ENCODE assay signal across 22 mouse cellular contexts in genomic region chr5:37784847-37785391, GRCm38 (mm10). TPM values are rescaled to one million over a fixed set of nuclear protein-coding genes. Genes with fewer than 3 reads are reported as not detected.
DNase-seq lines count a peak whose midpoint lies in the region; ATAC-seq lines count a peak whose summit lies in the region.
"Had no signal": no experiment of that assay in that cellular context is flagged by ENCODE, and none has a peak within 500 bp of the region (broad histone marks: within the 10 kb centered on the region; RNA-seq: fewer than 3 reads in every experiment).

No protein-coding gene starts in this region.

- H3K4me1 ChIP-seq in embryonic facial prominence, embryonic 13.5 days = peaks cover 14% of the 10 kb centered on the region
- H3K4me1 ChIP-seq in embryonic facial prominence, embryonic 10.5 days = peaks cover 11% of the 10 kb centered on the region
- H3K4me1 ChIP-seq in heart, embryonic 12.5 days (replicated peaks) = no peaks in the 10 kb centered on the region
- peaks cover 13% of the 10 kb centered on the region for H3K4me1 ChIP-seq in limb, embryonic 13.5 days
- H3K4me1 ChIP-seq in limb, embryonic 10.5 days = peaks cover 19% of the 10 kb centered on the region
- H3K4me1 ChIP-seq: heart, embryonic 10.5 days; heart, embryonic 15.5 days; hindbrain, embryonic 13.5 days had no signal

- no peaks in the 10 kb centered on the region for H3K36me3 ChIP-seq in embryonic facial prominence, embryonic 13.5 days
- no peaks in the 10 kb centered on the region for H3K36me3 ChIP-seq in embryonic facial prominence, embryonic 10.5 days (replicated peaks)
- H3K36me3 ChIP-seq in heart, embryonic 12.5 days = no peaks in the 10 kb centered on the region
- H3K36me3 ChIP-seq in limb, embryonic 13.5 days = no peaks in the 10 kb centered on the region
- no peaks in the 10 kb centered on the region for H3K36me3 ChIP-seq in limb, embryonic 10.5 days
- H3K36me3 ChIP-seq: G1E; heart, embryonic 10.5 days; heart, embryonic 15.5 days; hindbrain, embryonic 13.5 days had no signal

- 0 out of 2 replicates have a peak overlapping the region, but pooled peaks have one; percentile 16 for H3K27ac ChIP-seq in embryonic facial prominence, embryonic 13.5 days
- H3K27ac ChIP-seq in embryonic facial prominence, embryonic 10.5 days (replicated peaks) = no peak overlapping the region
- H3K27ac ChIP-seq in heart, embryonic 12.5 days (ENCODE audit: poor library complexity, severe bottlenecking) = no peak overlapping the region
- H3K27ac ChIP-seq in limb, embryonic 13.5 days = no peak overlapping the region
- H3K27ac ChIP-seq in limb, embryonic 10.5 days = no peak overlapping the region
- H3K27ac ChIP-seq: forebrain, embryonic 13.5 days; heart, embryonic 10.5 days; heart, embryonic 15.5 days; hindbrain, embryonic 13.5 days; hindbrain, postnatal 0 days had no signal

- no peak overlapping the region for H3K4me3 ChIP-seq in embryonic facial prominence, embryonic 13.5 days
- no peak overlapping the region for H3K4me3 ChIP-seq in embryonic facial prominence, embryonic 10.5 days
- no peak overlapping the region for H3K4me3 ChIP-seq in heart, embryonic 12.5 days
- no peak overlapping the region for H3K4me3 ChIP-seq in limb, embryonic 13.5 days
- H3K4me3 ChIP-seq in limb, embryonic 10.5 days = no peak overlapping the region
- H3K4me3 ChIP-seq: forebrain, embryonic 13.5 days; heart, embryonic 10.5 days; heart, embryonic 15.5 days; hindbrain, embryonic 13.5 days had no signal

- H3K9ac ChIP-seq in embryonic facial prominence, embryonic 13.5 days = no peak overlapping the region
- no peak overlapping the region for H3K9ac ChIP-seq in heart, embryonic 12.5 days
- H3K9ac ChIP-seq in limb, embryonic 13.5 days = no peak overlapping the region
- H3K9ac ChIP-seq: forebrain, embryonic 13.5 days; forebrain, postnatal 0 days; heart, embryonic 15.5 days; hindbrain, embryonic 13.5 days had no signal

- H3K4me2 ChIP-seq in embryonic facial prominence, embryonic 13.5 days = no peak overlapping the region
- H3K4me2 ChIP-seq in heart, embryonic 12.5 days = no peak overlapping the region
- no peak overlapping the region for H3K4me2 ChIP-seq in limb, embryonic 13.5 days (replicated peaks)
- H3K4me2 ChIP-seq: forebrain, embryonic 13.5 days; heart, embryonic 15.5 days; hindbrain, embryonic 13.5 days had no signal

- DNase-seq in embryonic facial prominence, embryonic 10.5 days (ENCODE audit: low spot score) = no peak
- DNase-seq in heart, adult 11 months = peak; percentile 93
- no peak for DNase-seq in limb, embryonic 10.5 days (ENCODE audit: low spot score)
- DNase-seq in spleen, postnatal 14 days (ENCODE audit: low spot score in 2 of 2) = no peak
- no peak for DNase-seq in cerebellum, postnatal 4 days (ENCODE audit: low spot score in 2 of 2)
- DNase-seq: adrenal gland, postnatal 14 days; B cell, adult 2 months; cerebellum, adult 18-20 months; cerebellum, adult 9-11 months; cerebellum, postnatal 36 days; forebrain, postnatal 0 days; heart, postnatal 14 days had no signal

- H3K9me3 ChIP-seq in embryonic facial prominence, embryonic 13.5 days = no peaks in the 10 kb centered on the region
- no peaks in the 10 kb centered on the region for H3K9me3 ChIP-seq in embryonic facial prominence, embryonic 10.5 days
- H3K9me3 ChIP-seq in heart, embryonic 12.5 days (replicated peaks) = no peaks in the 10 kb centered on the region
- no peaks in the 10 kb centered on the region for H3K9me3 ChIP-seq in limb, embryonic 13.5 days
- no peaks in the 10 kb centered on the region for H3K9me3 ChIP-seq in limb, embryonic 10.5 days (replicated peaks)
- H3K9me3 ChIP-seq: forebrain, embryonic 13.5 days; heart, embryonic 10.5 days; heart, embryonic 15.5 days; hindbrain, embryonic 13.5 days had no signal

- WGBS in embryonic facial prominence, embryonic 13.5 days = 65% methylated on average over 9 of the region's 9 CpGs
- WGBS in embryonic facial prominence, embryonic 10.5 days = 73% methylated on average over 9 of the region's 9 CpGs
- WGBS in heart, embryonic 12.5 days = 64% methylated on average over 9 of the region's 9 CpGs
- WGBS in limb, embryonic 13.5 days = 59% methylated on average over 9 of the region's 9 CpGs
- 81% methylated on average over 9 of the region's 9 CpGs for WGBS in limb, embryonic 10.5 days

- no peak for ATAC-seq in embryonic facial prominence, embryonic 13.5 days (ENCODE audit: insufficient number of reproducible peaks, insufficient read depth, low FRiP score, low TSS enrichment, low read depth)
- no peak for ATAC-seq in heart, embryonic 12.5 days (ENCODE audit: insufficient number of reproducible peaks, low FRiP score)
- ATAC-seq in limb, embryonic 13.5 days (ENCODE audit: low FRiP score, low read depth) = peak; percentile 71; the same call in 1 of the 2 replicates
- ATAC-seq: CD4-positive, CD25-positive, alpha-beta regulatory T cell, adult 4 months; forebrain, embryonic 13.5 days; forebrain, postnatal 0 days; hindbrain, postnatal 0 days had no signal

- H3K27me3 ChIP-seq in embryonic facial prominence, embryonic 13.5 days = no peaks in the 10 kb centered on the region
- no peaks in the 10 kb centered on the region for H3K27me3 ChIP-seq in embryonic facial prominence, embryonic 10.5 days (replicated peaks; ENCODE audit: low read depth, poor library complexity, severe bottlenecking)
- H3K27me3 ChIP-seq in heart, embryonic 12.5 days (replicated peaks) = 0 out of 2 replicates have a peak, but pooled peaks cover 3% of the 10 kb centered on the region
- H3K27me3 ChIP-seq in limb, embryonic 13.5 days = peaks cover 7% of the 10 kb centered on the region; the same call in 1 of the 2 replicates
- no peaks in the 10 kb centered on the region for H3K27me3 ChIP-seq in limb, embryonic 10.5 days (ENCODE audit: low read depth, poor library complexity, severe bottlenecking)

RNA-seq across cellular contexts. Expression of gene Msx1, which starts 39.5 kb away (rescaled TPM):
- polyA plus RNA-seq in embryonic facial prominence, embryonic 13.5 days (2015; fragmentation: Nextera tagmentation; extraction: Ambion mirVana) = 519 and 586 TPM in 2 replicates
- polyA plus RNA-seq in embryonic facial prominence, embryonic 10.5 days (2016; fragmentation: Nextera tagmentation; extraction: Ambion mirVana) = 333 and 362 TPM in 2 replicates
- 20.4 and 20.6 TPM in 2 replicates for polyA plus RNA-seq in heart, embryonic 12.5 days (2016; fragmentation: Nextera tagmentation; extraction: Ambion mirVana)
- polyA plus RNA-seq in limb, embryonic 13.5 days (2015; fragmentation: Nextera tagmentation; extraction: Ambion mirVana) = 272 and 338 TPM in 2 replicates
- polyA plus RNA-seq in limb, embryonic 10.5 days (2016; fragmentation: Nextera tagmentation; extraction: Ambion mirVana) = 360 and 372 TPM in 2 replicates
- polyA plus RNA-seq: CD4-positive, CD25-positive, alpha-beta regulatory T cell, adult 4 months; G1E had no signal

RNA-seq across cellular contexts. Expression of gene Cytl1, which starts 49.6 kb away (rescaled TPM):
- 39.9 and 74.9 TPM in 2 replicates for polyA plus RNA-seq in embryonic facial prominence, embryonic 13.5 days (2015; fragmentation: Nextera tagmentation; extraction: Ambion mirVana)
- polyA plus RNA-seq in embryonic facial prominence, embryonic 10.5 days (2016; fragmentation: Nextera tagmentation; extraction: Ambion mirVana) = 0.41 TPM in 2 replicates
- polyA plus RNA-seq in heart, embryonic 12.5 days (2016; fragmentation: Nextera tagmentation; extraction: Ambion mirVana) = 2.8 and 3.8 TPM in 2 replicates
- polyA plus RNA-seq in limb, embryonic 13.5 days (2015; fragmentation: Nextera tagmentation; extraction: Ambion mirVana) = 109 and 118 TPM in 2 replicates
- polyA plus RNA-seq in limb, embryonic 10.5 days (2016; fragmentation: Nextera tagmentation; extraction: Ambion mirVana) = 0.20 and 0.69 TPM in 2 replicates
- polyA plus RNA-seq: CD4-positive, CD25-positive, alpha-beta regulatory T cell, adult 4 months; forebrain, embryonic 13.5 days; G1E had no signal

Comparison
In these comparisons a context has a peak if more than half of its experiments do, and no peak if none do; other contexts are left out.
1. RNA of gene Msx1, which starts 39.5 kb away (polyA plus RNA-seq): 519 to 586 TPM in embryonic facial prominence, embryonic 13.5 days, 360 to 372 TPM in limb, embryonic 10.5 days, 272 to 338 TPM in limb, embryonic 13.5 days and 333 to 362 TPM in embryonic facial prominence, embryonic 10.5 days; 20.4 to 20.6 TPM in heart, embryonic 12.5 days; every median in the first group is over 10 times any median in the second.